27 mouse cellular contexts compared by ENCODE assay signal in the genomic region with DNA sequence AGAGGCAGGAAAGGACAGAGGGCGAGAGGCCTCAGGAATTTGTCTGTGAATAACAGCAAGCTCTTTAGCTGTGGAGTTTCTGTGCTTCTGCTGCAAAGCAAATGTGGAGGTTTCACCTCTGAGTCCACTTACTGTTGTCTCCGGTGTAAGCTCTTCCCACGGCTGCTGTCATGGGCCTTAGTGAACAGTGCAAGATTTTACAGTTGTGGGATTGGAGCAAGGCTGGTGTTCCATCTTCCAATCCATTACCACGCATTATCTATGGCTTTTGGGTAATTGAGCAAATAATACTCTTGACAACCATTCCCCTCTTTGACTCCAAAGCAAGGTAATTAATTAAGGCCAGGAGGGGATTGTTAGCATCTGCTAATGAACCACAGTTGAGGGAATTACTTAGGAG. TPM values are rescaled to one million over a fixed set of nuclear protein-coding genes. Genes with fewer than 3 reads are reported as not detected.
DNase-seq lines count a peak whose midpoint lies in the region; ATAC-seq lines count a peak whose summit lies in the region.
"Had no signal": no experiment of that assay in that cellular context is flagged by ENCODE, and none has a peak within 500 bp of the region (broad histone marks: within the 10 kb centered on the region; RNA-seq: fewer than 3 reads in every experiment).

No protein-coding gene starts in this region.

- no peaks in the 10 kb centered on the region for H3K36me3 ChIP-seq in hindbrain, embryonic 12.5 days
- H3K36me3 ChIP-seq in hindbrain, embryonic 10.5 days = no peaks in the 10 kb centered on the region
- no peaks in the 10 kb centered on the region for H3K36me3 ChIP-seq in midbrain, embryonic 13.5 days
- no peaks in the 10 kb centered on the region for H3K36me3 ChIP-seq in midbrain, embryonic 16.5 days (ENCODE audit: control insufficient read depth, insufficient read depth, low read length)
- H3K36me3 ChIP-seq: forebrain, embryonic 10.5 days; G1E; heart, embryonic 12.5 days; heart, embryonic 15.5 days had no signal

- H3K9ac ChIP-seq in hindbrain, embryonic 12.5 days = no peak overlapping the region
- H3K9ac ChIP-seq in midbrain, embryonic 13.5 days (replicated peaks) = no peak overlapping the region
- no peak overlapping the region for H3K9ac ChIP-seq in midbrain, embryonic 16.5 days (ENCODE audit: low read depth, low read length)
- H3K9ac ChIP-seq: forebrain, embryonic 13.5 days; heart, embryonic 12.5 days; heart, embryonic 15.5 days had no signal

- H3K27ac ChIP-seq in hindbrain, embryonic 12.5 days = no peak overlapping the region
- H3K27ac ChIP-seq in hindbrain, embryonic 10.5 days = no peak overlapping the region
- no peak overlapping the region for H3K27ac ChIP-seq in midbrain, embryonic 13.5 days
- no peak overlapping the region for H3K27ac ChIP-seq in midbrain, embryonic 16.5 days (ENCODE audit: low read length)
- H3K27ac ChIP-seq: forebrain, embryonic 10.5 days; forebrain, embryonic 13.5 days; heart, embryonic 15.5 days had no signal

- H3K27me3 ChIP-seq in hindbrain, embryonic 12.5 days = no peaks in the 10 kb centered on the region
- H3K27me3 ChIP-seq in hindbrain, embryonic 10.5 days (ENCODE audit: insufficient read depth, poor library complexity, severe bottlenecking) = no peaks in the 10 kb centered on the region
- no peaks in the 10 kb centered on the region for H3K27me3 ChIP-seq in midbrain, embryonic 13.5 days
- H3K27me3 ChIP-seq in midbrain, embryonic 16.5 days (ENCODE audit: control insufficient read depth, insufficient read depth, low read depth, low read length) = no peaks in the 10 kb centered on the region
- H3K27me3 ChIP-seq: CH12.LX; forebrain, embryonic 13.5 days; heart, embryonic 12.5 days; heart, embryonic 15.5 days had no signal

- 0 out of 2 replicates have a peak, but pooled peaks have one; percentile 52 for ATAC-seq in hindbrain, embryonic 12.5 days (ENCODE audit: low FRiP score)
- ATAC-seq in midbrain, embryonic 13.5 days = peak; percentile 37; the same call in 1 of the 2 replicates
- ATAC-seq in midbrain, embryonic 16.5 days = no peak
- ATAC-seq: forebrain, embryonic 13.5 days; forebrain, embryonic 16.5 days; Patski had no signal

- H3K9me3 ChIP-seq in hindbrain, embryonic 12.5 days (replicated peaks) = no peaks in the 10 kb centered on the region
- H3K9me3 ChIP-seq in hindbrain, embryonic 10.5 days = no peaks in the 10 kb centered on the region
- no peaks in the 10 kb centered on the region for H3K9me3 ChIP-seq in midbrain, embryonic 13.5 days
- H3K9me3 ChIP-seq in midbrain, embryonic 16.5 days (replicated peaks; ENCODE audit: control insufficient read depth, low read length, poor library complexity, severe bottlenecking) = 0 out of 2 replicates have a peak, but pooled peaks cover 3% of the 10 kb centered on the region
- H3K9me3 ChIP-seq: forebrain, embryonic 13.5 days; G1E; heart, embryonic 15.5 days had no signal

- no peak overlapping the region for H3K4me3 ChIP-seq in hindbrain, embryonic 12.5 days
- no peak overlapping the region for H3K4me3 ChIP-seq in hindbrain, embryonic 10.5 days
- H3K4me3 ChIP-seq in midbrain, embryonic 13.5 days (replicated peaks) = no peak overlapping the region
- no peak overlapping the region for H3K4me3 ChIP-seq in midbrain, embryonic 16.5 days (ENCODE audit: low read depth, low read length)
- H3K4me3 ChIP-seq: forebrain, embryonic 10.5 days; forebrain, embryonic 13.5 days; heart, embryonic 12.5 days; heart, embryonic 15.5 days had no signal

- no peak overlapping the region for H3K4me2 ChIP-seq in hindbrain, embryonic 12.5 days (replicated peaks)
- H3K4me2 ChIP-seq in midbrain, embryonic 13.5 days (replicated peaks) = no peak overlapping the region
- no peak overlapping the region for H3K4me2 ChIP-seq in midbrain, embryonic 16.5 days (ENCODE audit: low read length)
- H3K4me2 ChIP-seq: forebrain, embryonic 13.5 days; heart, embryonic 12.5 days; heart, embryonic 15.5 days had no signal

- no peak for DNase-seq in hindbrain, embryonic 10.5 days (ENCODE audit: low spot score)
- peak; percentile 41 for DNase-seq in retina, postnatal 1 day
- DNase-seq in retina, embryonic 14.5 days (ENCODE audit: low spot score) = no peak
- DNase-seq in layer of hippocampus, adult 18-20 months (ENCODE audit: low spot score in 2 of 2) = no peak
- DNase-seq: adrenal gland, postnatal 10 days; adrenal gland, postnatal 36 days; B cell, adult 2 months; cerebellum, adult 18-20 months; cerebellum, adult 9-10 months; cerebellum, postnatal 14 days; gastrocnemius, postnatal 10 days; gastrocnemius, postnatal 36 days; heart, postnatal 10 days; heart, postnatal 36 days had no signal

- H3K4me1 ChIP-seq in hindbrain, embryonic 12.5 days = no peaks in the 10 kb centered on the region
- no peaks in the 10 kb centered on the region for H3K4me1 ChIP-seq in hindbrain, embryonic 10.5 days (replicated peaks)
- H3K4me1 ChIP-seq in midbrain, embryonic 13.5 days (replicated peaks) = no peaks in the 10 kb centered on the region
- no peaks in the 10 kb centered on the region for H3K4me1 ChIP-seq in midbrain, embryonic 16.5 days (ENCODE audit: control insufficient read depth, insufficient read depth, low read length)
- H3K4me1 ChIP-seq: heart, embryonic 12.5 days; heart, embryonic 15.5 days had no signal

- WGBS in hindbrain, embryonic 12.5 days = 73% methylated on average over 4 of the region's 4 CpGs
- 82% methylated on average over 4 of the region's 4 CpGs for WGBS in hindbrain, embryonic 10.5 days
- WGBS in midbrain, embryonic 13.5 days = 72% methylated on average over 4 of the region's 4 CpGs
- WGBS in midbrain, embryonic 16.5 days = 78% methylated on average over 4 of the region's 4 CpGs

RNA-seq across cellular contexts. Expression of a gene that starts 38.7 kb away (rescaled TPM):
- 40.0 and 42.7 TPM in 2 replicates for polyA plus RNA-seq in hindbrain, embryonic 12.5 days (2016; fragmentation: Nextera tagmentation; extraction: Ambion mirVana)
- polyA plus RNA-seq in hindbrain, embryonic 10.5 days (2016; fragmentation: Nextera tagmentation; extraction: Ambion mirVana) = 31.6 and 33.9 TPM in 2 replicates
- polyA plus RNA-seq in midbrain, embryonic 13.5 days (2015; fragmentation: Nextera tagmentation; extraction: Ambion mirVana) = 23.4 and 24.5 TPM in 2 replicates
- polyA plus RNA-seq in midbrain, embryonic 16.5 days (2015; fragmentation: Nextera tagmentation; extraction: Ambion mirVana) = 4.0 and 6.4 TPM in 2 replicates
- 1 to 10 TPM; 1.3 to 1.6 TPM for total RNA-seq in layer of hippocampus, adult 18-20 months (2021)

RNA-seq across cellular contexts. Expression of a gene that starts 58.2 kb away (rescaled TPM):
- 74.5 and 80.9 TPM in 2 replicates for polyA plus RNA-seq in hindbrain, embryonic 12.5 days (2016; fragmentation: Nextera tagmentation; extraction: Ambion mirVana)
- polyA plus RNA-seq in hindbrain, embryonic 10.5 days (2016; fragmentation: Nextera tagmentation; extraction: Ambion mirVana) = 18.4 and 43.0 TPM in 2 replicates
- 188 and 212 TPM in 2 replicates for polyA plus RNA-seq in midbrain, embryonic 13.5 days (2015; fragmentation: Nextera tagmentation; extraction: Ambion mirVana)
- polyA plus RNA-seq in midbrain, embryonic 16.5 days (2015; fragmentation: Nextera tagmentation; extraction: Ambion mirVana) = 255 and 297 TPM in 2 replicates
- total RNA-seq in layer of hippocampus, adult 18-20 months (2021) = 100 to 1,000 TPM; 404 to 421 TPM
- total RNA-seq: CH12.LX; gastrocnemius, adult 18-20 months; gastrocnemius, postnatal 36 days; granulocyte monocyte progenitor cell, adult 5-6 weeks; heart, postnatal 36 days had no signal
- polyA plus RNA-seq: G1E had no signal
